Mouse (Mus musculus) T-helper 2 cell (primary cell): ENCODE data around the gene Olfr476.
"Not testable (repeated sequence)": the region's sequence is repeated elsewhere in the genome, so short reads cannot be mapped to it uniquely, and the experiment has no call there.

ENCODE experiments used
- in situ Hi-C: fragments of 300-600 bp; cut with MboI, MseI; formaldehyde crosslinking; loops from one replicate; pipeline ENCODE4 v1.15.1; 2025; ENCODE audit warnings: high pct_unique_total_duplicates

The Olfr476 gene

DNA sequence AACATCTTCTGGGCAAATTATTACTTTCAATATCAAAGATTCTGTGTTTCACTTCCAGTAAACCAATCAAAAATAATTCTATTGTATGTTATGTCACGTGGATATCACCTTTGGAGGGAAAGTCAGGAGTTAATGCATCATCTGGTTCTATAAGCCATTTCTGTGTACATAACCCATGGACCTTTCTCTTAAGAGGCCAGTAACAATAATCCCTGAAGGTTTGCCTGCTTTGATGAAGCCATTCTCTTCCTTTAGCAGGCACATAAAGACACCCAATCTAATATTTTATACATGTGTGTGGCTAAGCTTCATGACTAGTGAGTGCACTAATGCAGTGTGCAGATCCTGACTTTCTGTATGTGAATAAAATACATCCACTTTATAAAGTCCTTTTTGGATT, at the start of gene Olfr476:
Gene Olfr476 (plus strand): TSS at position 301 of the 400 bp plus-strand sequence.
- in situ Hi-C loops = no loop called here

GRCm38 (mm10) chr7:107930146-107930545, 34.5 kb upstream of the Olfr476 start, which contains the start of gene Olfr473:
Gene Olfr473, plus strand, starts transcription at chr7:107930446.
- in situ Hi-C loops = no loop called here

- in situ Hi-C loops = not testable (repeated sequence)
Observed at GRCm38 (mm10) chr7:107952539-107952938, 12.1 kb upstream of the Olfr476 start.

DNA sequence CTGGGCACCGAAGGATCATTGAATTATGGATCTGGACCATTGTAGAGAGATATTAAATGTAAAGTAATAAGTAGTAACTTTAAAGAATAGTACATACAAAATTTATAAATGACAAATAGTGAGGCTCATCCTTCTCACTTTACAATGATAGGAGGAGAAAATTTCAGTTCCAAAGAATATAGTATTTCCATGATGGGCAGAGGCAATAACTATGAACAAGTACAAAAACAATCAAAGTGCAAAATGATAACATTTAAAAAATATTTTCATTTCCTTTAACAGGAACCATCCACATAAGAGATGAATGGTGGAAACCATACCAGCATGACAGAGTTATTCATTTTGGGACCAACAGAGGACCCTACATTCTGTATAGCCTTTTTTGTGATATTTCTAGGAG, 10.3 kb upstream of the Olfr476 start, which contains the start of gene Olfr474:
Gene Olfr474 (plus strand): TSS at position 301 of the 400 bp plus-strand sequence.
- in situ Hi-C loops = no loop called here

- in situ Hi-C loops = no loop called here
Observed at GRCm38 (mm10) chr7:107986393-107986792, 21.8 kb downstream of the Olfr476 start, which contains the start of gene Olfr477. Gene Olfr477, plus strand, starts transcription at chr7:107986693.

DNA sequence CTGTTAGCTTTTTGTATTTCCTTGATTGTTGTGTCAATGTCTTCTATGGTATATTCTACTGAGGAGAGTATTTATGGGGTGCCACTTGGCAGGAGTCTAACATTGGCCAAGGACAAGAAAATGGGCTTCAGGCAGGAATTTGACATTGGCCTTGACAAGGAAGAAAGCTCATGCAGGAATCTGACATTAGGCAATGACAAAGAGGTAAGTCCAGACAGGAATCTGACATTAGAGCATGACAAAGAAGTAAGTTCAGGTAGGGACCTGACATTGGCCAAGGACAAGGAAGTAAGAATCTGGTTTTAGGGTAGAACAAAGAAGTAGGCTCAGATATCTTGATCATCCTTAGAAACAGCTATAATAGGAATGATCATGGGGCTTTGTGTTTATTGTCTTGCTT, 49.7 kb downstream of the Olfr476 start:
- in situ Hi-C loops = not testable (repeated sequence)
